Mouse (Mus musculus) spleen, adult 2 months (tissue): Measurements from ENCODE around the gene Zfp108.

Experiments
- CTCF ChIP-seq: fragments of 200-500 bp; IDR thresholded peaks from 2 replicates; pipeline ENCODE4 v1.5.1; 2011; ENCODE audit warnings: mild to moderate bottlenecking, inconsistent platforms; ENCODE audit not compliant: insufficient read depth, insufficient read length, insufficient replicate concordance; ENCODE audit errors: extremely low read depth
- POLR2A ChIP-seq: fragments of 200-500 bp; IDR thresholded peaks from 2 replicates; pipeline ENCODE4 v1.6.1; 2011; ENCODE audit warnings: low read depth, low read length, inconsistent platforms

DNA sequence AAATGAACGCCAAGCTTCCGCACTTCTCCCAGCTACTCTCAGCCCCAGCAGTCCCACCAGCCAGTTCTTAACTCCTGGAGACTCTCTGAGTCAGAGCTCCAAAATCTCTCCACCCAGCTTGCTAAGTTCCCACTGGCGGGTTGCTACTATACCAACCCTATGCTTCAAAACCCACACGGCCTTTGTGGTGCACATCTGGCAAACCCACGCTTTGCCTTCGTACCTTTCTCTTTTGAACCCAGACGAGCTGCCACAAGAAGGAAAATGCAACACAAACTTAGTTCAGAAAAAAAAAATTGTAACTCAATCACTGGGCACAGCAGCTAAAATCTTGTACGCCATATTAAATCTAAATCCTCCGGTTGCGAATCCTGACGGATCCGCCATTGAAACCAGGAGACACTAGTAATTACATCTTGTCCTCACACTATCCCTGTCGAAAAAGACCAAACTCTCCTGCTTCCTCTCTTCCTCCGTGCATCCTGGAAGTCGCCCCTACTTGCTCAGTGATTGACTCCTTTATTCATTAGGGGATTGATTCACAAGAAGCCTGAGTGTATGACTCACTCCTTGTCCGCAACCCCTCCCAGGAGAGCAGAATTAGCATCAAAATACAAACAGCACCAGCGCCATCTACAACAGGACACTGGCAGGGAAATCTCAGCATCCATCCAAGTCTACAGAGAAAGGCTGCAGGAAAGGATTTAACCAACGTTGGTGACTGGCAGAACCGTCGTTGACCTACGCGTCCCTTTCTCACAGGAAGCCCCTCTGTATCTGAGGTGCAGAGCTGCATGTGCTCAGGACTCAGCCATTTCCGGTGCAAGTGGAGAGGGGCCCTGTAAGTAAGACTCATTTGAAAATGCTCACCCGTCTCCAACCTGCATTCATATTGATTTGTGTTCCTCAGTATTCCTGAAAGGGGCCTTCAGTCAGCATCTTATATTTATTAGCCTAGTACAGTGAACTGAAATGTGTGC, 13.9 kb downstream of the Zfp108 start:
- TF ChIP-seq POLR2A: no peak
- TF ChIP-seq CTCF: no peak
